Mouse (Mus musculus) mouse trophoblast stem cell (cell line): Measurements from ENCODE around the gene Tmem50b.

Source experiments
- in situ Hi-C, 2 experiments: fragments of 300-500 bp; cut with MseI, MboI; formaldehyde crosslinking; loops; 2 replicates in 1 of 2; 3 replicates in 1 of 2; pipeline ENCODE4 v1.15.1; 2025

The Tmem50b gene

DNA sequence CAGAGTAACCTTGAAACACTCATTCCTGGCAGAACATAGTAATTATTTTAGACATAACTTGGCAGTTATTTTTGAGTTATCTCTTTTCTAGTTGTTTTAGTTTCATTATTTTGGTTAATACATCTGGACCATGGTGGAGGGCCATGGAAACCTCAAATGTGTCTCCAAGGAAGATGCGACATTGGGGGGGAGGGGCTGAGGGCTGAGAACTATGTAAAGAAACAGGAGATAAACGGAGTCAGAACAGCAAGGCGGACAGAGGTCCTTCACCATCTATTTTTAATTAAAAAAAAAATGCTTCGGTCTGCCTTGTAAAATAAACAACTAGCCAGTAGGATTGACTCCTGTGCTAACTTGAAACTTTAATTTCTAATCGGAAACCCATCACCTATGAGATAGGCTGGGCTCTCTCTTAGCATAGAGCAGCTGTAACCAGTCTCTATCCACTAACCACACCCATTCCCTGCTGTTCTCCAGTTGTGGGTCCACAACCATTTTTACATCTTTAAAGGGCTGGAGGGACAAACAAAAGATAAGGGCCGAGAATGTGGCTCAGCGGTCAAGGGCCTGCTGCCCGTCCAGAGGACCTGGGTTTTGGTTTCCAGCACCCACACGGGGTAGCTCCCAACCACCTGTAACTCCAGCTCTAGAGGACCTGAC lies 32.2 kb downstream of the Tmem50b start:
- in situ Hi-C loops, result no loop called here

- in situ Hi-C loops, result no loop called here
Measured at GRCm38 (mm10) chr16:91564580-91565291, 32.9 kb downstream of the Tmem50b start.

- in situ Hi-C loops, result no loop called here
Measured at GRCm38 (mm10) chr16:91561541-91562457, 35.8 kb downstream of the Tmem50b start.

DNA sequence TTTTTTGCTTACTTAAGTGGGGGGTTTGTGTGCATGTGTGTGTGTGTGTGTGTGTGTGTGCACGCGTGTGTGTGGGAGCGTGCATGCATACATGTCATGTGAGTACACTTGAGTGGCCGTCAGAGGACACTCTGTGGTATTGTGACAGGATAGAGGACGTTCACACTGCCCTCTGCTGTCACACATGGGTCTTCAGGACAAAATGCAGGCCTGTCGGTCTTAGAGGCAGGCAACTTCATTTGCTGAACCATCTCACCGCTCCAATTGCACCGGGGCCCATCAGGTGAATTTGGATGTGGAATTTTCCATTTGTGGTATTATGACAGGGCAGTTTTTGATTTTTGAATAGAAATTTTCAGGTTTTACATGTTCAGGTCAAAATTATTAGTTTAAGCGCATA lies 36.5 kb downstream of the Tmem50b start:
- in situ Hi-C loops, result no loop called here

- in situ Hi-C loops, result no loop called here
Measured at GRCm38 (mm10) chr16:91557693-91558092, 39.9 kb downstream of the Tmem50b start.

GRCm38 (mm10) chr16:91557214-91557613 lies 40.4 kb downstream of the Tmem50b start:
- in situ Hi-C loops, result no loop called here

- in situ Hi-C loops, result no loop called here
Measured at GRCm38 (mm10) chr16:91556659-91557058, 40.9 kb downstream of the Tmem50b start.

DNA sequence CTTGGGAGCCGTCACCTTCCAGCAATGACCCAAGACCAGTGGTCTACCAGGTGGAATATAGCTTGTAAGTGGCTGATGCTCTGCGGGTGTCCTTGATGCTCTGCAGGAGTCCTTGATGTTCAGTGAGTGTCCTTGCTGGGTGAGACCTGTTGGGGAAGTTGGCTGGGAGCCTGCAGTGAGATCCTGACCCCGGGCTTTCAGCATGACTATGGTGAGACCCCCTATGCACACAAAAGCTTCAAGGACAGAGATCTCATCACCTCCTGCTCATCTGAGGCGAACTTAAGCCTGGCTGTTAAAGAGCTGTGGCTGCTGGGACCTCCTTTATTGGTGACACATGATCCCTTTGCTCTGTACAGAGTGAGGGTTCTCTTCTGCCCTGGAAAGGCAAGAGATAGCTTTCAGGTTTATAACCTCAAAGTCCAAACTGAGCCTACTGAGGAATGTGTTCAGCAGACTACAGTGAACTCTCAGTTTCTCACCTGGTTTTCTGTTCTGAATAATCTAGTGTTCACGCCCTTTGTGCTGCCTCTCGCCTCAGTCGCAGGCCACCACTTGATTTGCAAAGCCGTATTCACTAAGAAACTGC lies 42.5 kb downstream of the Tmem50b start:
- in situ Hi-C loops, result no loop called here

DNA sequence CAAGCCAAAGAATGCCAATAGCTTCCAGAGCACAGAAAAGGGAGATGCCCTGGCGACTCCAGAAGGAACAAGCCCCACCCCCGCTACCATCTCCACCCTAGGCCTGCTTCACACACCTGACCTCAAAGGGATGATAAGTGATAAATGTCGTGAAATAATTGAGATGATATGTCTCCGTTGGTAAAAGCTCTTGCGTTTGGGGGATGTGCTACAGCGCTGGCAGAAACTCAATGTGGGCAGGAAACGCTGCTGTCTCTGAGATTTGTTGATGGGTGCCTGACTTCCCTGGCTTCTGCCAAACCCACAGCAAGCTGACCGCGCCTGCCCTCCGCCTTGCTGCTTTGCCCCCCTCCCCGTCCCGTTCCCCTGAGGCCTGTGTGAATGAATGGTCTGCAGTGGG lies 44.0 kb downstream of the Tmem50b start:
- in situ Hi-C loops, result no loop called here

GRCm38 (mm10) chr16:91552072-91552471 lies 45.5 kb downstream of the Tmem50b start:
- in situ Hi-C loops, result no loop called here

GRCm38 (mm10) chr16:91551081-91551524 lies 46.5 kb downstream of the Tmem50b start:
- in situ Hi-C loops, result no loop called here

DNA sequence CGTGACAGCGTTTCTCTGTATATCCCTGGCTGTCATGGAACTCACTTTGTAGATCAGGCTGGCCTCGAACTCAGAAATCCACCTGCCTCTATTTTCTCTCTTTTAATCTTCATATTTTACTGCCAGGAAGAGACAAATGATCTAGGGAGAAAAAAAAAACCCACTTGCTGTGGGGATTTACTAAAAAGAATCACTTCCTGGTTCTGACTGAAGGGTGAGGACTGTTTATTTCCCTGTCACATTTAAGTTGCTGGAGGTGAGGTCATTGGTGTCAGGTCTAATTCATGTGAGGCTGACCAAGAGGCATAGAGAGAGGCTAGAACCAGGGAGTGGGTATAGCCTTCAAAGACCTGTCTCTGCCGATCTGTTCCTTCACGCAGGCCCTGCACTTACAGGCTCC lies 48.0 kb downstream of the Tmem50b start:
- in situ Hi-C loops, result no loop called here

DNA sequence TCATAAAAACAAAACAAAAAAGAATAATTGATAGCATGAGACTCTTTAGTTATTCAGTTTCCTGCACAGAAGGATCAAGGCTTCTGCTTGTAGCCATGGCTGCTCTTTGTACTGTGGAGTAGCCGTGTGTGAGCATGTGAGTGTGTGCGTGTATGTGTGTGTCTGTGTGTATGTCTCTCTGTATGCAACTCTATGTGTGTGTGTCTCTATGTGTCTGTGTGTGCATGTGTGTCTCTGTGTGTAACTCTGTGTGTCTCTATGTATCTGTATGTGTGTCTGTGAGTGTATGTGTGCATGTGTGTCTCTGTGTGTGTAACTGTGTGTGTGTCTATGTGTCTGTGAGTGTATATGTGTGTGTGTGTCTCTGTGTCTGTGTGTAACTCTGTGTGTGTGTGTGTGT lies 48.6 kb downstream of the Tmem50b start:
- in situ Hi-C loops, result no loop called here

DNA sequence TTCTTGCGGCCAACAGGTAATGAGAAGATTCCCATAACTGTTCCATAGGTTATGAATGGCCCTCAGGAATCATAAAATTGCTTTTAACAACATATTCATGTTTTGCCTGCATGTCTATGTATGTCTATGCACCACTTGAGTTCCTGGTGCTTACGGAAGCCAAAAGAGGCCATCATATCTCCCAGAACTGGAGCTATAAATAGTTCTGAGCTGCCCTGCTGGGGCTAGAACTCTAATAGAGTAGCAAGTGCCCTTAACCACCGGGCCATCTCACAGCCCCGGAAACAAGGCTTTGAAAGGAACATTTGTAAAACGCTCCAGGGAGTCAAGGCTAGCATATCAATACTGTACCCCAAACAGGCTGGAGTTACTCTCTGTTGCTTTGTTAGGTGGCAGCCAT lies 49.0 kb downstream of the Tmem50b start:
- in situ Hi-C loops, result no loop called here

DNA sequence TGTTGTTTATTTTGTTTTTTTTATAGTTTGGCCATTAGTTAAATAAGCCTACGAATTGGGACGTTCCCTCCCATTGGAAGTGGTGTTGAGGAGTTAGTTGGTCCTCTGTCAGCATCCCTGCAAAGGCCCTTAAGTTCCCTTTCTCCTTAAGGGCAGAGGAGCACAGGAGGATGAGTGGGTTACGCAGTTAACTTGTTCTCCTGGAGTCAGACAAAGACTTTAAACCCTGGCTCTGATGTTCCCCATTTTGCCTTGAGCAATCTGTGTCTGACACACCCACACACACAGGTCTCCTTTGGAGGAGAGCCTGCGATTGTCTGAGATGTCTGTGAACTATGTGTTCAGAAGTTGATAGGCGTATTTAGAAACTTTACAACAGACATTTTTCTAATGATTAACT lies 49.6 kb downstream of the Tmem50b start:
- in situ Hi-C loops, result no loop called here

DNA sequence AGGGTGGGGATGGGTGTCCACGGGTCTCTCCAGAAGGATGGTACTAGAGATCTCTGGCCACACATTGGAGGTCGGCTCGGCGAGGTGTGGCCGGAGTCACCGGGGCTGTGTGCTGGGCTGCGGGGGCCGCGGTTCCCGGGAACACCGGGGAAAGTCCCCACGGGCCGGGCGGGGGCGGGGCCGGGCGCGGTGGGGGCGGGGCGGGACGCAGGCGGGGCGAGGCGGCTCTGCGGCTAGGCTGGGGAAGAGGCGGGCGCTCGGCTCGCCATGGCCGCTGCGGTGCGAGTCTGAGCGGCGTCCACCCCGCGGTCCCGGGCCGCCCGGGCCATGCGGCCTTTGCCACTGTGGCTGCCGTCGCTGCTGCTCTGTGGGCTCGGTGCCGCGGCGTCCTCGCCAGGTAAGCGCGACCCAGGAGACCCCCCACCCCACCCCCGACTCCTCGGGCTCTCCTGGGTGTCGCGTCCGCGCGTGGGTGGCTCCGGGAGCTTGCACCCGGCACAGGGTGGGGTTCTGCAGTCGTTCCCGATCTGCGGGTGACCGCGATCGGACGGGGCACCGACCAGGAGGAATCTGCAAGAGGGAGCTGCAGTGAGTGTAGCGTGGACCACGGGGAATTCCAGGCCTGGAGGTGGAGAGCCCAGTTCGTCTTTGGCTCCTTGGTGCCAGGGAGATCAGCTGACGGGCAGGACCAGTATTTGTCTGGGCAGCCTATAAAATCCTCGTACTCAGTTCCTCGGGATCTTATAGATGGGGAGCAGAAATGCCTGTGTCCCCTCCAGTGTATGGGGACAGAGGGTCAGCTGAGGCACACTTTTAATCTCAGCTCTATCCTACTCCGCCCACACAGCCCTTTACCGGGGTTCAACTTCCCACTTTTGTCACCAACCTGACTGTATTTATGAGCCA lies 50.5 kb downstream of the Tmem50b start, which contains the start of gene Ifngr2:
Gene Ifngr2 (plus strand): TSS at position 237 of the 906 bp plus-strand sequence.
- in situ Hi-C loops, result no loop called here

DNA sequence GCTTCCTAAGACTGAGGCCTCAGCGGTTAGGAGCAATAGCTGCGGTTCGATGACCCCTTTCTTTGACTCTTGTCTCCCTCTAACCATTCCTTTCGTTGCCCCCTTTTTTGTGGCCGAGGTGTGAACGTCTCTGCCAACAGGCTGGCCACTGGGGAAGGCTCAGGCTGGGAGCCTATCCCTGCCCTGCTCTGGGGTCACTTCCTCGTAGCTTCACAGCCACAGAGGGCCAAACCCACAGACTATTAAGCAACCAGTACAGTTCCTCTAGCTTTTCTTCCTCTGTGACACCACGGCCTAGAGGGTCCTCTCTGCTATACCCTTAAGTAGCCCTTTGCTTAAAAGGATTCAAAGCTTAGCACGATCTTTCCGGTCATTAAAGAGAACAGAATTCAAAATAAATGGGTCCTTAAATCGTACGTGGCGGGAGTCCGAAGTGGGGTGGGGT lies 51.2 kb downstream of the Tmem50b start:
- in situ Hi-C loops, result no loop called here

GRCm38 (mm10) chr16:91545597-91546281 lies 51.9 kb downstream of the Tmem50b start:
- in situ Hi-C loops, result no loop called here

GRCm38 (mm10) chr16:91543619-91544018 lies 54.0 kb downstream of the Tmem50b start:
- in situ Hi-C loops, result no loop called here

- in situ Hi-C loops, result no loop called here
Measured at GRCm38 (mm10) chr16:91541573-91542081, 56.0 kb downstream of the Tmem50b start.
